Mouse (Mus musculus): ENCODE data around the gene Med18.

The Med18 gene

GRCm38 (mm10) chr4:132490273-132491010 lies 26.7 kb upstream of the Med18 start:
- no peak for TF ChIP-seq GATA4 (IDR thresholded peaks at IDR 0.05; ENCODE audit: insufficient replicate concordance, low read length)

GRCm38 (mm10) chr4:132488976-132489375 lies 25.3 kb upstream of the Med18 start:
- no peak for TF ChIP-seq GATA4 (IDR thresholded peaks at IDR 0.05; ENCODE audit: insufficient replicate concordance, low read length)

GRCm38 (mm10) chr4:132488521-132488920 lies 24.8 kb upstream of the Med18 start:
- no peak for TF ChIP-seq GATA4 (IDR thresholded peaks at IDR 0.05; ENCODE audit: insufficient replicate concordance, low read length)

GRCm38 (mm10) chr4:132484820-132485219 lies 21.1 kb upstream of the Med18 start:
- TF ChIP-seq GATA4 (IDR thresholded peaks at IDR 0.05; ENCODE audit: insufficient replicate concordance, low read length) = no peak

GRCm38 (mm10) chr4:132484231-132484630 lies 20.5 kb upstream of the Med18 start:
- TF ChIP-seq GATA4 (IDR thresholded peaks at IDR 0.05; ENCODE audit: insufficient replicate concordance, low read length) = no peak

- no peak for TF ChIP-seq GATA4 (IDR thresholded peaks at IDR 0.05; ENCODE audit: insufficient replicate concordance, low read length)
These were observed 19.4 kb upstream of the Med18 start for GRCm38 (mm10) chr4:132482956-132483608.

- TF ChIP-seq GATA4 (IDR thresholded peaks at IDR 0.05; ENCODE audit: insufficient replicate concordance, low read length) = no peak
These were observed 14.1 kb upstream of the Med18 start for GRCm38 (mm10) chr4:132477833-132478232.

- TF ChIP-seq GATA4 (IDR thresholded peaks at IDR 0.05; ENCODE audit: insufficient replicate concordance, low read length) = no peak
These were observed 12.5 kb upstream of the Med18 start for GRCm38 (mm10) chr4:132475895-132476878.

GRCm38 (mm10) chr4:132474631-132475030 lies 10.9 kb upstream of the Med18 start:
- no peak for TF ChIP-seq GATA4 (IDR thresholded peaks at IDR 0.05; ENCODE audit: insufficient replicate concordance, low read length)

GRCm38 (mm10) chr4:132473411-132473810 lies 9.7 kb upstream of the Med18 start:
- TF ChIP-seq GATA4 (IDR thresholded peaks at IDR 0.05; ENCODE audit: insufficient replicate concordance, low read length) = no peak

GRCm38 (mm10) chr4:132469873-132470272 lies 6.2 kb upstream of the Med18 start:
- TF ChIP-seq GATA4 (IDR thresholded peaks at IDR 0.05; ENCODE audit: insufficient replicate concordance, low read length) = no peak

- no peak for TF ChIP-seq GATA4 (IDR thresholded peaks at IDR 0.05; ENCODE audit: insufficient replicate concordance, low read length)
These were observed 513 bp upstream of the Med18 start for GRCm38 (mm10) chr4:132464255-132464613.

GRCm38 (mm10) chr4:132462836-132463235 lies 885 bp downstream of the Med18 start:
- no peak for TF ChIP-seq GATA4 (IDR thresholded peaks at IDR 0.05; ENCODE audit: insufficient replicate concordance, low read length)

GRCm38 (mm10) chr4:132460225-132460624 lies 3.5 kb downstream of the Med18 start:
- TF ChIP-seq GATA4 (IDR thresholded peaks at IDR 0.05; ENCODE audit: insufficient replicate concordance, low read length) = no peak

GRCm38 (mm10) chr4:132455561-132455960 lies 8.2 kb downstream of the Med18 start:
- TF ChIP-seq GATA4 (IDR thresholded peaks at IDR 0.05; ENCODE audit: insufficient replicate concordance, low read length) = no peak
